Mouse (Mus musculus) kidney, adult 9 months (tissue): ENCODE data around the gene Klhl41.

Experiments
- DNase-seq: peaks from one replicate; pipeline ENCODE4 v3.0.0; 2022

Gene Klhl41

GRCm38 (mm10) chr2:69683036-69683805 lies 13.3 kb downstream of the Klhl41 start:
- DNase-seq: no peak

- DNase-seq: no peak
These were observed 14.6 kb downstream of the Klhl41 start for GRCm38 (mm10) chr2:69684488-69684887.

DNA sequence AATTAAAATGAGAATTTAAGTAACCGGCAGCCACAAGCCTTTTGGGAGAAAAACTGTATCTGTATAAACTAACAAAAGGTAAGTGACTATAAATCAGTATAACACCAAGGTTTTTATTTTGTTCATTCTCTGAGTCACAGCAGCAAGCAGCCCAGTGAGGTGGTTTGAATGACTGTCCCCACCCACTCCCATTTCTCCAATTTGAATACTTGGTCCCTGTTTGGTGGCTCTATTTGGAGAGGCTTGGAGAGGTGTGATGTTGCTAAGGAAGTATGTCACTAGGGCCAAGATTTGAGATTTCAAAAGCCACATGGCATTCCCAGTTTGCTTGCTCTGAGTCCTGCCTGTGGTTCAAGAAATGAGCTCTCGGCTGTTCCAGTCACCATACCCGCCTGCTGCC lies 20.3 kb downstream of the Klhl41 start:
- no peak for DNase-seq

GRCm38 (mm10) chr2:69690843-69691242 lies 20.9 kb downstream of the Klhl41 start:
- no peak for DNase-seq

DNA sequence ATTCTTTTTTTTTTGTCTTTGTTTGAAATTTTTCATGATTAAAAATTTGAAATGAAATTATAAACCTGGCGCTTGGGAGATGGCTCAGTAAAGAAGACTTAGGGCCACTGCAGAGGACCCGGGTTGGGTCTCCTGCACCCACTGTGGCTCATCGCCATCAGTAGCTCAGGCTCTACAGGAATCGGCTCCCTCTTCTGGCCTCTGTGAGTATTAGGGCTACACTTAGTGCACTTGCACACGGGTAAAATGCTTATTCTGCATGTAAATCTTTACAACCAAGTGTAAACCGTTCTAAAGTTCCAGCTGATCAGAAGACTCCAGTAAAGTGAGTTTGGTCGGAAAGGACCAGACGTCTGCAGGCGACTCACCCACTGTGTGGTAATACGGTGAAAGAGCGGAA lies 23.6 kb downstream of the Klhl41 start:
- no peak for DNase-seq

DNA sequence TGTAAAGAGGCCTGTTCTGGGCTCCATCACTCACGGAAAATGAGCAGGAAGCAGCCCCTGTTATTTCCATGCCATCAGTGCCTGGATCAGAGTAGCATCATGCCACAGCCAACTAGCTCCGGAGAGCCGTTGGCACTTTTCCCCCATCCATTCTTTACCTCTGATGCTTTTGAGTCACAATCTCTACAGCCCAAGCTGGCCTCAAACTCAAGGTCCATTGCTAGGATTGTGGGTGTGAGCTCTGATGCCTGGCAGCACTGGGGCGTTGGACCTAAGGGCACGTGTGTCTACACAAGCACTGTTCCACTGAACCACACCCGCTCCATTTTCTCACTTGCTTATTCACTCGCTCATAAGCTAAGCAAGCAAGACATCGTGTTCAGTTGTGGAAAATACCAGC lies 30.5 kb downstream of the Klhl41 start:
- DNase-seq: no peak

GRCm38 (mm10) chr2:69712171-69712570 lies 42.3 kb downstream of the Klhl41 start:
- peak; percentile 25 for DNase-seq

GRCm38 (mm10) chr2:69712981-69713625 lies 43.2 kb downstream of the Klhl41 start, which contains the start of gene Fastkd1:
Gene Fastkd1 (minus strand): TSS chr2:69713516.
- DNase-seq: peak; percentile 95

DNA sequence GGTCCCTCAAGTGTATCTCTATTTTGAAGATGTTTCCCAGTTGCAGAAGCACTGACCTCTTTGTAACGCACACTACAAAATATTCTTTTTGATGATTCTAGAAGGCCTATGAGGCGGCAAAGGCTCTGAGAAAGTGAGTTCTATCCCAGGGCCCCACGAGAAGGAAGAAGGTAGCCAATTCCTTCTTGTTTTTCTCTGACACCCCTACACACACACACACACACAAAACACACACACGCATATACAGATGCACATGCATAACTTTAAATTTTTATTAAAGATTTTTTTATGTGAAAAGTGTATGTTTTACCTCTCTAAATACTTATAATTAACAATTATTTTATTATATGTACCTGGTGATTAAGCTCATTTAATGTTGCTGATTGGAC lies 43.7 kb downstream of the Klhl41 start:
- DNase-seq: no peak

DNA sequence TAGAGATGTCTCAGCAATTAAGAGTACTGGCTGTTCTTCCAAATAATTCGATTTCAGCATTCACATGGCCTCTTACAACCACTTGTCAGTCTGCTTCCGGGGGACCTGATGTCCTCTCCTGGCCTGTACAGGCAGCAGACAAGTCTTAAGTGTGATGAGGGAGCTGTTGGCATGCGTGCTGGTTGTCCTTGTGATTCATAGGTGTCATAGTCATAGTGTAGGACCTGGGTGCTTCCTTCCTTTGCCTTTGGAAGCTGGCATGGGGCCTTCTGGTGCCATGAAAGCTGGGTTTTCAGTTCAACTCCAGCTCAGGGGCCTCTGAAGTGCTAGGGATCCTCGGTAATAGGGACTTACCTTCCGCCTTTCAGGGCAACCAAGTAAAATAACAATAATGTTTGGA lies 44.2 kb downstream of the Klhl41 start:
- DNase-seq: peak; percentile 12

DNA sequence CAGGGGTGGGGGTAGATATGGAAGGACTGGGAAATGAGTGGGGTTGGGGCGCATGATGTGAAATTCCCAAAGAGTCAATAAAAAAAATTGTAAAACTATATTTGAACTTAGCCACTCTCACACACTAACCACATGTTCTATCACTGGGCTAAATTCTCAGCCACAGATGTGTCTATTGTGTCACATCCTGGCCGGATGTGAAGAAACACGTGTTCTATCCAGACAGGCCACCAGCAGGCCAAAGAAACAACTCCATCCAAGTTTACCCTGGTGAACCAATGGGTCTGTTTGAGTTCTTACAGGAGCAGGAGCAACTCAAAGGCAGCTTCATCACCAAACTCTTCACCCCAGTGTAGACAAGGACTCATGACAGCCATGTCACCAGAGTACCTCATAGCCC lies 46.6 kb downstream of the Klhl41 start:
- DNase-seq: no peak

GRCm38 (mm10) chr2:69719121-69719520 lies 49.2 kb downstream of the Klhl41 start:
- DNase-seq: no peak

DNA sequence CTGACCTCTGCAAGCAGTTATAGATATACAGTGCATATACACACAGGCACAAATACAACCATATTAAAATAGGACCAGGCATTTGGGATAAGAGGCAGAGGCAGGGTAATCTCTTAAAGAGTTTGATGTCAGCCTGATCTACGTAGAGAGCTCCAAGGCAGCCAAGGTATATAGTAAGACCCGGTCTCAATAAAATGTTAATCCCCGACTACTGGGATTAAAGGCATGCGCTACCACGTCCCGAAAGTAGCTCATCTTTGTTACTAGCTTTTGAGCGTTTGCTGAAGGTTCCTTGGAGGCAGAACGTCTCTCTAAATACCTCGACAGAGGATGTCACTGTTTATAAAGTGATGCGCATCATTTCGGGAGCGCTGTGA lies 52.3 kb downstream of the Klhl41 start, which contains the start of gene Ppig:
Ppig (plus strand) TSS at position 273 of the 377 bp plus-strand sequence.
- no peak for DNase-seq

- peak; percentile 93 for DNase-seq
These were observed 53.0 kb downstream of the Klhl41 start for GRCm38 (mm10) chr2:69722650-69723518.

DNA sequence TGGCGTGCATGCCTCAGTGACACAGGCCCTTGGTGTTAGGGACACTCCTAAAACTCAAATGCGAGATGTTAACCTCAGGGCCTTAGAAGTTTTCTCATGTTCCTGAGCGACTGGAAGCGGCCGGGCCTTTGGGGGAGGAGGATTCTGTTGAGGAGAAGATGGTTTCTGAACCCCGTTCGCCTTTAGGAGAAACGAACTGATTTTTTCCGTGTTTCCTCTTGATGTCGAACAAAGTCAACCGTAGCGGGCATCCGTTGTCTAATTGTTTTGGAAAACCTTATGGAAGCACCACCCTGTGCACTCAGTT lies 53.6 kb downstream of the Klhl41 start:
- no peak for DNase-seq
